Mouse (Mus musculus) kidney, adult 2 months (tissue): ENCODE data around the gene Stt3b.

Experiments
- CTCF ChIP-seq: fragments of 200-500 bp; conservative IDR thresholded peaks from 2 replicates; pipeline ENCODE4 v1.5.1; 2011; ENCODE audit warnings: low read depth, mild to moderate bottlenecking, control low read depth, low read length, moderate library complexity, mixed read lengths; ENCODE audit not compliant: insufficient read depth, insufficient read length
- POLR2A ChIP-seq: fragments of 200-500 bp; IDR thresholded peaks from one replicate; pipeline ENCODE4 v1.6.1; 2011; ENCODE audit warnings: low read depth, low read length, control low read depth

- no peak for TF ChIP-seq CTCF
- TF ChIP-seq POLR2A, result no peak
Measured at GRCm38 (mm10) chr9:115308941-115309380, 1.3 kb downstream of the Stt3b start.
